In the genomic region with DNA sequence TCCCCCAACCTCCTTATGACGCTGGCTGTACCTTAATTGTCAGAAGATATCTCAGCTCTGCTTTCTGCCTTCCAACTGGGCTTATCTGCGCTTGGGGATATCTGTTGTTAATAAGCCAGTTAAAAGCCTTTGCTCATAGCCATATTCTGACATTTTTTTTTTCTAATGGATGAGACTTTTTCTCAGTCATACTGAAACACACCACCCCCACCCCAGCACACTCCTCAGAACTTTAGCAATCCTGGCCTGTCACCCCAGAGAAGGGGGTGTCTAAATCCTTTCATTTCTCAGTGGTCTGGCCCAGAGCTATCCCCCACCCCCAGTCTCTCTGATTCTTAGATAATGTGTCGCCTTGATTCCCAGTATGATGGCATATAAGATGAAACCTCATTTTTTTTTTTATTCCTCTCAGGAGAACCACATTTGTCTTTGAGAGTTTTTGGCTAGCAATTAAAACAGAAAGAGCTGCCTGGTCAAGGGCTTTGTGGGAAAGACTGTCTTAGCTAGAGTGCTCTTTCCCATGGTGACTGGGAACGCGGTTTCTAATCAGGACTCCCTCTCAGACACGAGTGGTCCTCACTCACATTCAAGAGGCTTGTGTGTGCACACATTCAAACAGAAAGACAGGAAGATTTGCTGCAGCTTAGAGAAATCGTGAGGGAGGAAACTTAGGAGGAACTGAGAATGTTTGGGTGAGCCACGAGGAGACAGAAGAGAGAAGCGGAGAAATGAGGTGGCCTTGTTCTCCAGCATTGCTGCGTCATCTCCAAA, we compare ENCODE assay signal across 9 mouse cellular contexts.
A peak's percentile ranks its signal among the peaks of the same experiment; 100 is the strongest.
DNase-seq lines count a peak whose midpoint lies in the region; ATAC-seq and TF ChIP-seq lines count a peak whose summit lies in the region.
"Had no signal": no experiment of that assay in that cellular context is flagged by ENCODE, and none has a peak within 500 bp of the region (broad histone marks: within the 10 kb centered on the region; RNA-seq: fewer than 3 reads in every experiment).

No protein-coding gene starts in this region.

- H3K4me3 ChIP-seq in liver, adult 2 months (ENCODE audit: insufficient read depth, low read depth, low read length), result no peak overlapping the region
- no peak overlapping the region for H3K4me3 ChIP-seq in liver, embryonic 12.5 days
- no peak overlapping the region for H3K4me3 ChIP-seq in embryonic facial prominence, embryonic 15.5 days (replicated peaks)
- no peak overlapping the region for H3K4me3 ChIP-seq in hindbrain, embryonic 14.5 days (replicated peaks; ENCODE audit: low read length)
- H3K4me3 ChIP-seq in neural tube, embryonic 13.5 days, result no peak overlapping the region
- H3K4me3 ChIP-seq: megakaryocyte, embryonic 14.5 days had no signal

- TF ChIP-seq POLR2A in liver, adult 2 months (IDR thresholded peaks at IDR 0.05; ENCODE audit: extremely low read depth, insufficient read depth, low read length), result no peak

- H3K27ac ChIP-seq in liver, adult 2 months (replicated peaks; ENCODE audit: insufficient read depth, low read depth, low read length), result 0 out of 2 replicates have a peak overlapping the region, but pooled peaks have one; percentile 30
- H3K27ac ChIP-seq in liver, embryonic 12.5 days, result no peak overlapping the region
- peak overlapping the region; percentile 92 for H3K27ac ChIP-seq in embryonic facial prominence, embryonic 15.5 days (replicated peaks)
- H3K27ac ChIP-seq in hindbrain, embryonic 14.5 days, result peak overlapping the region; percentile 77
- H3K27ac ChIP-seq in neural tube, embryonic 13.5 days (replicated peaks), result peak overlapping the region; percentile 81

- no peaks in the 10 kb centered on the region for H3K79me2 ChIP-seq in liver, adult 2 months (ENCODE audit: control insufficient read depth, insufficient read depth, low read length)

- no peaks in the 10 kb centered on the region for H3K36me3 ChIP-seq in liver, adult 2 months (ENCODE audit: control insufficient read depth, insufficient read depth, low read length)
- H3K36me3 ChIP-seq in liver, embryonic 12.5 days, result no peaks in the 10 kb centered on the region
- H3K36me3 ChIP-seq in embryonic facial prominence, embryonic 15.5 days, result no peaks in the 10 kb centered on the region
- no peaks in the 10 kb centered on the region for H3K36me3 ChIP-seq in hindbrain, embryonic 14.5 days (replicated peaks; ENCODE audit: control insufficient read depth, insufficient read depth)
- no peaks in the 10 kb centered on the region for H3K36me3 ChIP-seq in neural tube, embryonic 13.5 days

- DNase-seq in liver, adult 2 months (ENCODE audit: extremely low read depth, low read depth, low spot score), result peak; percentile 15
- no peak for DNase-seq in hindbrain, embryonic 14.5 days (ENCODE audit: low spot score)
- DNase-seq in left cerebral cortex, postnatal 4 days, result no peak
- DNase-seq in gastrocnemius, postnatal 4 days (ENCODE audit: low spot score in 2 of 2), result no peak
- DNase-seq in adrenal gland, adult 8-10 months, result no peak

- no peak for TF ChIP-seq CTCF in liver, adult 2 months (IDR thresholded peaks at IDR 0.05; ENCODE audit: low read depth, low read length)

- no peaks in the 10 kb centered on the region for H3K27me3 ChIP-seq in liver, adult 2 months (ENCODE audit: control insufficient read depth, insufficient read depth, low read length)
- no peaks in the 10 kb centered on the region for H3K27me3 ChIP-seq in liver, embryonic 12.5 days (replicated peaks)
- H3K27me3 ChIP-seq in embryonic facial prominence, embryonic 15.5 days, result no peaks in the 10 kb centered on the region
- H3K27me3 ChIP-seq in hindbrain, embryonic 14.5 days (ENCODE audit: control insufficient read depth, insufficient read depth, low read length), result no peaks in the 10 kb centered on the region
- H3K27me3 ChIP-seq in neural tube, embryonic 13.5 days, result no peaks in the 10 kb centered on the region
- H3K27me3 ChIP-seq: megakaryocyte, embryonic 14.5 days had no signal

- H3K9me3 ChIP-seq in liver, embryonic 12.5 days (replicated peaks), result no peaks in the 10 kb centered on the region
- H3K9me3 ChIP-seq in embryonic facial prominence, embryonic 15.5 days (replicated peaks), result no peaks in the 10 kb centered on the region
- no peaks in the 10 kb centered on the region for H3K9me3 ChIP-seq in hindbrain, embryonic 14.5 days (ENCODE audit: control insufficient read depth, low read length)
- no peaks in the 10 kb centered on the region for H3K9me3 ChIP-seq in neural tube, embryonic 13.5 days

- no peak overlapping the region for H3K4me2 ChIP-seq in liver, embryonic 12.5 days
- H3K4me2 ChIP-seq in embryonic facial prominence, embryonic 15.5 days (replicated peaks), result no peak overlapping the region; the same call in 1 of the 2 replicates
- no peak overlapping the region for H3K4me2 ChIP-seq in hindbrain, embryonic 14.5 days (replicated peaks)
- H3K4me2 ChIP-seq in neural tube, embryonic 13.5 days, result peak overlapping the region; percentile 21; the same call in 1 of the 2 replicates

- intact Hi-C loops in left cerebral cortex, postnatal 4 days (cut with DNase I), result no loop called here

- WGBS in liver, adult 2 months, result 67% methylated on average over 10 of the region's 10 CpGs
- 45% methylated on average over 10 of the region's 10 CpGs for WGBS in liver, embryonic 12.5 days (ENCODE audit: insufficient replicate concordance)
- 31% methylated on average over 10 of the region's 10 CpGs for WGBS in embryonic facial prominence, embryonic 15.5 days
- 49% methylated on average over 10 of the region's 10 CpGs for WGBS in hindbrain, embryonic 14.5 days
- 47% methylated on average over 10 of the region's 10 CpGs for WGBS in neural tube, embryonic 13.5 days

- H3K4me1 ChIP-seq in liver, adult 2 months (ENCODE audit: control insufficient read depth, insufficient read depth, low read length), result no peaks in the 10 kb centered on the region; the same call in 1 of the 2 replicates
- no peaks in the 10 kb centered on the region for H3K4me1 ChIP-seq in liver, embryonic 12.5 days
- H3K4me1 ChIP-seq in embryonic facial prominence, embryonic 15.5 days, result peaks cover 62% of the 10 kb centered on the region
- peaks cover 27% of the 10 kb centered on the region for H3K4me1 ChIP-seq in hindbrain, embryonic 14.5 days (replicated peaks; ENCODE audit: control insufficient read depth, insufficient read depth, low read length)
- H3K4me1 ChIP-seq in neural tube, embryonic 13.5 days (replicated peaks), result peaks cover 41% of the 10 kb centered on the region

- no peak for ATAC-seq in liver, embryonic 12.5 days
- no peak for ATAC-seq in embryonic facial prominence, embryonic 15.5 days (ENCODE audit: insufficient number of reproducible peaks, low FRiP score, low TSS enrichment, low read depth)
- ATAC-seq in hindbrain, embryonic 14.5 days (ENCODE audit: low FRiP score), result no peak
- ATAC-seq in neural tube, embryonic 13.5 days (ENCODE audit: low read depth), result no peak

- H3K9ac ChIP-seq in liver, adult 2 months (ENCODE audit: low read depth, low read length), result no peak overlapping the region
- H3K9ac ChIP-seq in liver, embryonic 12.5 days, result no peak overlapping the region
- H3K9ac ChIP-seq in embryonic facial prominence, embryonic 15.5 days, result no peak overlapping the region
- H3K9ac ChIP-seq in hindbrain, embryonic 14.5 days, result peak overlapping the region; percentile 9; the same call in 1 of the 2 replicates
- H3K9ac ChIP-seq in neural tube, embryonic 13.5 days, result no peak overlapping the region
